Mouse (Mus musculus) yolk sac, embryonic 10.5 days (tissue): ENCODE measurements around the gene Drd3.

Experiments used
- DNase-seq: peaks from one replicate; pipeline ENCODE4 v3.0.0-alpha.2; 2017; ENCODE audit warnings: low spot score

The Drd3 gene

GRCm38 (mm10) chr16:43753751-43754150, at the start of gene Drd3:
Gene Drd3, plus strand, starts transcription at chr16:43754026.
- DNase-seq: peak; percentile 5

DNA sequence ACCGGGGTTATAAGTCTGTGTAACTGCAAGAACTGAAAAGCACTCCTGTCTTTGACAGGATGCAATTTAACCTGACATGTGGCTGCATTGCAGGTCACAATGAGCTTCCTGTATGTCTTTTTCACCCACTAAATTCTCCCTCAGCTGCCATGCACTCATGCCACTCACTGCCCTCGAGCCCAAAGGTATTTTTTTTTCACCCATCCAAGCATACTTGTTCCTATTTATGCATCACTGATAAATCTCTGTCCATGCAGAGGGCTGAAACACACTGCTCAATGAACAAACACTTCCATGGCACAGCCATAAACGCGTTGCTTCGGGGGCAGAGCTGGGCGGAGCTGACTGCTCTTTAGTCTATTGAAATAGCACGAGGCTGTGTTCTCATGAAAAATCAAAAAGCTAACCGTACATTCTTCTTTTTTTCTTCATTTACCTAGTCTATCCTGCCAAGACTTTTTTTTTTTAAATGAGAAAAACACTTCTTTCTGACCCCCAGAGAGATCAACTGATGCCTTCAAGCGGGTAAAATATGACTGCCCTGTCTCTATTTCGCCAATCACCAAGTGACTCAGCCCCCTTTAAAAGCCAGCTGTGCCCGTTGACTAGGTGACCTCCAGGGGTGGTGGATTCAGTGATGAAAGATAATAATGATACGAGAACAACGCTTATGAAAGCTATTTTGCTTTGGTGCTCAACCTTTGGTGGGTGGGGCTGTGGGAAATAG, 45.3 kb upstream of the Drd3 start:
- DNase-seq: no peak

DNA sequence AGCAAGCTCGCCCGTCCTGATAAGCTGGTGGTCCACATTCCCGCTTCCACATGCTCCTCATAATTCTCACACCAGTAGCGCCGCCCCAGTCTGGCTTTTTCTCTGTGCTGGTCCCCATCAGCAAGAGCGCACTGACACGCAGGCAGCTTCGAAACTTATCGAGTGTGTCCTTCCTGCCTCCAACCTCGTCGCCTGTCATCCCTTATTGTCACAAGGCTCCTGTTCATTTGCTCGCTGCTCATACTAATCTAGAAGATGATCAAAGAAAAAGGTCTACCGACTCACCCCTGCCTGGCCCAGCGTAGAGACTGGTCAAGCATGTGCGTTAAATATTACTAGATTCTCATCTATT, 44.8 kb upstream of the Drd3 start:
- no peak for DNase-seq

- DNase-seq: no peak
Observed at GRCm38 (mm10) chr16:43709432-43710133, 44.2 kb upstream of the Drd3 start.

GRCm38 (mm10) chr16:43710134-43710475, 43.7 kb upstream of the Drd3 start:
- DNase-seq: no peak

- DNase-seq: no peak
Observed at GRCm38 (mm10) chr16:43710651-43711050, 43.2 kb upstream of the Drd3 start.

DNA sequence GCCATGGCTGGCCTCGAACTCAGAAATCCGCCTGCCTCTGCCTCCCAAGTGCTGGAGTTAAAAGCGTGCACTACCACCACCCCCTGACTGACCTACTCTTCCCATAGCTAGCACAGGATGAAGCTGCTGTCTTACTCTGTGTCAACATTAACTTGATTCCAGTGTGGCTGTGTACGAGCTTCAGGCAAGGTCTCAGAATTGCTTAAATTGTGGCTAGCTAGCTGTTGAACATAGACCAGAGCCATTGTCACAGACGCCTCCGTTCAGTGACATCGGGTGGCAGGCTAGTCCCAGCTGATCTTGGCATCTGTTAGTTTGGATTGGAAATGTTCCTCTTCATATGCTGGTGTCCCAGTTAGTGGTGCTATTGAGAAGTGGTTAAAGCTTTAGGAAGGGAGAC, 42.5 kb upstream of the Drd3 start:
- DNase-seq: no peak

DNA sequence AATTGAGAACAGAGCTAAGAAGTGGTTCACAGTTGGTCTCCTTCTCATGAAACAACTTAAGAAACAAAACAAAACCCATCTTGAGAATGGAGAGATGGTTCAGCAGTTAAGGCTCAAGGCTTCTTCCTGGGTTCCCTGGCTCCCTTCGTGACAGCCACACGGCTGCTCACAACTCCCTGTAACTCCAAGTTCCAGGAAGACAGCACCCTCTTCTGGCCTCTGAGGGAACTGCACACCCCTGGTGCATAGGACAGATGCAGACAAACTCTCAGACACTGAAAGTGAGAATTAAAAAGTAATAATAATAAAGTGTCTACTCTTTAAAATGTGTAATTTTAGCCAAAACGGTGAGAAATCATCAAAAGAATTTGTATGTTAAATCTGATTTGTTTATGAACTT, 29.4 kb upstream of the Drd3 start:
- DNase-seq: no peak

- no peak for DNase-seq
Observed at GRCm38 (mm10) chr16:43729506-43730221, 24.2 kb upstream of the Drd3 start.

GRCm38 (mm10) chr16:43730281-43730680, 23.5 kb upstream of the Drd3 start:
- DNase-seq: no peak

- DNase-seq: no peak
Observed at GRCm38 (mm10) chr16:43732496-43732895, 21.3 kb upstream of the Drd3 start.

- no peak for DNase-seq
Observed at GRCm38 (mm10) chr16:43732900-43733299, 20.9 kb upstream of the Drd3 start.

GRCm38 (mm10) chr16:43737933-43738332, 15.9 kb upstream of the Drd3 start:
- DNase-seq: no peak

GRCm38 (mm10) chr16:43740936-43741335, 12.9 kb upstream of the Drd3 start:
- DNase-seq: no peak

GRCm38 (mm10) chr16:43748424-43748823, 5.4 kb upstream of the Drd3 start:
- DNase-seq: no peak

- no peak for DNase-seq
Observed at GRCm38 (mm10) chr16:43752900-43753299, 926 bp upstream of the Drd3 start.

DNA sequence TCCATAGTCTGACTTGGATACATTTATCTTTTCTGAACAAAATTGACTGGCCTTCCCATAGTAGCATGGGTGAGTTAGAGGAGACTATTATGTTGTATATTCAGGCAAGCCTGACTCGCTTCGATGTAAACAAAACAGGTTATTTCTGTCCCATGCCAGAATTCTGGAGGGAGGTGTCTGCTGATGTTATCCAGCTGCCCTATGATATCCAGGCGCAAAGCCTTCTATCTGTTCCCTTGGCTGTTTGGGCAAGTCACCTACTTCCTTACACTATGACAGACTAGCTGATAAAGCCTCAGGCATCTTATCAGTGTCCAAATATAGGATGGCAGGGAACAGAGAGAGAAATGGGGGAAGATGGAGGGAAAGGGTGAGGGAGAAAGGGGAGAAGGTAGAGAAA, 18.5 kb downstream of the Drd3 start:
- no peak for DNase-seq

DNA sequence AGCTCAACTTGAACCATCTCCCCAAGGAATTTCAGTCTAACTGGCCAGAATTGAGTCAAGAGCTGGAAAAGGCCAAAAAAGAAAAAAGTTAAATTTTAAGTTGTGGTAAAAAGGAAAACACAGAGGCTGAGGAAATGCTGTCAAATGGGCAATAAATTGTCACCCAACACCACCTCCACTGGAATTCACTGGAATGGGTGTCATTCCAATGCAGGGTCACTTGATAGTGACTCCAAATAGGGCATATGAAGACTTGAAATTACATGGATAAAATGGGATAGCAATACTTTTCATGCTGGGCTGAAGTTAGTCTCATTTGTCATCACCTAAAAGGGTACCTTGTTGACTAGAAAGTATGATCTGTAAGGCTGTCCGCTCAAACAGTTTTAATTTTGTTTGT, 18.9 kb downstream of the Drd3 start:
- no peak for DNase-seq

- no peak for DNase-seq
Observed at GRCm38 (mm10) chr16:43773506-43773905, 19.7 kb downstream of the Drd3 start.

DNA sequence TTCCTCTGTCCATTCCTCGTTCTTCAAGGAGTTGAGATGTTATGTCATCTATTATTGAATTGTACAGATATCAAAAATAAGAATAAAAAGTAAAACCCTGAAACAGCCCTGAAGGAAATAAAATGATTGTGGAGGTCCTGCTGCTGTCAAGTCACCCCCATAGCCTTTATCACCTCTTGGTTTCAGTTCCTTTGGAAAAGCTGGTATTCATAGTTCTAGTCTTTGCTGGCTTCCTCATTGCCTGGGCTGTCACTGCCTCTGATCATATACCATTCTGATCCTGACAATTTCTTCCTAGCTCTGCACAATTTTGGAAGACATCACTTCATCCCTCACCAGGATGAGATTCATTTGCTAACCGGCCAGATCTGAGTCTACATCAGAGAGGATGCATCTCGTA, 23.1 kb downstream of the Drd3 start:
- DNase-seq: no peak

- DNase-seq: no peak
Observed at GRCm38 (mm10) chr16:43799541-43799940, 45.7 kb downstream of the Drd3 start.

GRCm38 (mm10) chr16:43800119-43800721, 46.4 kb downstream of the Drd3 start:
- no peak for DNase-seq

- no peak for DNase-seq
Observed at GRCm38 (mm10) chr16:43801137-43801536, 47.3 kb downstream of the Drd3 start.
